Mouse (Mus musculus) embryo, embryonic 11.5 days (tissue): ENCODE measurements around the gene Dnajc30.
"Not testable (repeated sequence)": the region's sequence is repeated elsewhere in the genome, so short reads cannot be mapped to it uniquely, and the experiment has no call there.

ENCODE experiments used
- DNase-seq: peaks from one replicate; pipeline ENCODE4 v3.0.0-alpha.2; 2012; ENCODE audit warnings: low read depth, low spot score

Dnajc30 gene

DNA sequence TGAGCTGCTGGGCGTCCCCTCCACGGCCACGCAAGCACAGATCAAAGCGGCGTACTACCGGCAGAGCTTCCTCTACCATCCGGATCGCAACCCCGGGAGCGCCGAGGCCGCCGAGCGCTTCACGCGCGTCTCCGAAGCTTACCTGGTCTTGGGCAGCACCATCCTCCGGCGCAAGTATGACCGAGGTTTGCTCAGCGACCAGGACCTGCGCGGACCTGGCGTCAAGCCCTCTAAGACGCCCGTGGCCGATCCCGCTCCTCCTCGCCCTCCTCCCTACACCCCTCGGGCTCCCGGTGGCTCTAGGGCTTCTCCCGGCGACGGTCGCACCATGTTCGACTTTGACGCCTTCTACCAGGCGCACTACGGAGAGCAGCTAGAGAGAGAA lies 372 bp downstream of the Dnajc30 start:
- no peak for DNase-seq

DNA sequence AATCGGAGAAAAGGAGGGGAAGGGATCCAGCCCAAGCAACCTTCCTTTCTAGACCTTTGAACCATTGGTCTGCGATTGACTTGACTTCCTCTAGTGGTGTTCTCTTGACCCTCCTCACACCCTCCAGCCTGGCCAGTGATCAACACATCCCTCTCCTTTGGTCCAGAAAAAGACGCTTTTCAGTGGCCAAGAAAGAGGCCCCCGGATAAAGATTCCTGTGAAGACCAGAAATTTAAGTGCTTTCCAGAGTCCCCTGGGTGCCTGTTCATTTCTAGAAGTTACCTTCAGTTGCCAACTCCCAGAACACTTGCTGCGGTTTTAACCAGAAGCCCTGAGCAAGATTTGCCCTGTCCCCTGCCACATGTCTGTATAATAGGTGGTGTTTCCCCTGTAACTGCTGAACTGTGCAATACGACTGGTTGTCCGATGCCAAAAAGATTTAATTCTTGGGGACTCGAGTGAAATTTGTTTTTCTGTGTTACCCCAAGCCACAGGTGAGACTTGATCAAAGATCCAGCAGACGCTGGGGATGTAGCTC lies 976 bp downstream of the Dnajc30 start, which contains the start of gene Bud23:
Gene Bud23 (minus strand): TSS at position 51 of the 538 bp plus-strand sequence.
- not testable (repeated sequence) for DNase-seq

DNA sequence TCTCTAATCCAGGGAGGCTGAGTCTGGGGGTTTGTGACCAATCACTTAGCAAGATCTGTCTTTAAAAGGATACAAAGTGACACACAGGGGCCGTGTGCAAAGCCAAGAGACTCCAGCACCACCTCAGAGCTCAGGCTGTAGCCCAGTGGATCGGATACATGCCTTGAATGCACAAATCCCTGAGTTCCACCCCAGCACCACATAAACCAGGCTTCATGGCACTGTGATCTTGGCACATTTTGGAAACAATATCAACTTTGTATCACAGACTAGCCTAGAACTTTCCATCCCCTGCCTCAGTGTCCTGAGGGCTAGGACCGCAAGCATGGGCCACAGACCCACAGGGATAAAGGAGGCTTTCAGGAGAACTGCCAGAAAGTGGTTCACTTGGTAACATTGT lies 2.0 kb downstream of the Dnajc30 start:
- no peak for DNase-seq

DNA sequence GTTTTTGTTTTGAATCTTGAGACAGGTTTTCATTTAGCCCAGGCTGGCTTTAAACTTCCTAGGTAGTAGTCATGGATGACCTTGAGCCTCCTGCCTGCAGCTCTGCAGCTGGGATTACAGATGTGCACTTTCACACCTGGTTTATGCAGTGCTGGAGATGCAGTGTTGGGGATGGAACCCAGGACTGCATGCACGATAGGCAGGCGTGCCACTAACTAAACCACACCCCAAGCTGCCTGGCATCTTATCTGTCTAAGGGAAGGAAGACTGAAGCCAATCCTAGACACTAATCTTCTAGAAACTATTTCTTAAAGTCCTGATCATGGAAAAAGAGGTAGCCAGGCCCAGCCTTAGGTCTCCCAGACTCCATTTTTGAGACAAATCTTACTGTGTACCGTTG lies 6.4 kb downstream of the Dnajc30 start:
- DNase-seq, result no peak

DNA sequence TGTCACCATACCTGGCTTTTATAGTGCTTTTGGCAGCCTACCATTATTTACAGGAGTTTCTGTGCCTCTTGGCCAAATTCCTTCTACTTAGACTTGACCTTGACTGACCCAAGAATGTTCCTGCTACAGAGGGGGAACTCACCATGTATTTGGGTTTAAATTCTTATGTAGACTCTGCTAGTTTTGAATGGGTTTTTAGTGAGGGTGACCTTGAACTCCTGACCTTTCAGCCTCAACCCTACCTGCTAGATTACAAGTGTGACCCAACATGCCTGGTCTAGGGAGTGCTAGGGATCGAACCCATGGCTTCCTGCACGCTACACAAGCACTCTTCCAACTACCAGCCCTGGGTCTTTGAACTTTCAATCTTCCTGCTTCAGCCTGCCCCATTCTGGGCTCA lies 8.1 kb downstream of the Dnajc30 start:
- DNase-seq, result no peak

DNA sequence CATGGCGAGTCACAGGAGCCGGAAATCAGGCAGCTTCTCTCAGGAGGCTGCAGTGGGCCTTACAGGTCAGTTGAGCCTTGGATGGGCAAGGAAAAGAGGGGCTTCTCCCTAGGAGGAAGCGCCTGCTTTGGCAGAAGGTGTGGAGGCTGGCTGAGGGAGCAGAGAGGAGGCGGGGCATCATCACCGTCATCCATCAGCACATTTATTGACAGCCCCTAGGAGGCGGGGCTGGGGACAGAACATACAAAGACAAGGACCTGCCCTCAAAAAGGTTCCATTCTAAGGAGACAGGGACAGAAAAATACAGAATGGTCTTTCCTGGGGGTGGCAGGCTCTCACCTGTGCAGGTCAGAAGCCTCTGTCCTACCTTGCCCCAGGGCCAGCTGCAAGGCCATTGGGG lies 8.7 kb downstream of the Dnajc30 start:
- no peak for DNase-seq

DNA sequence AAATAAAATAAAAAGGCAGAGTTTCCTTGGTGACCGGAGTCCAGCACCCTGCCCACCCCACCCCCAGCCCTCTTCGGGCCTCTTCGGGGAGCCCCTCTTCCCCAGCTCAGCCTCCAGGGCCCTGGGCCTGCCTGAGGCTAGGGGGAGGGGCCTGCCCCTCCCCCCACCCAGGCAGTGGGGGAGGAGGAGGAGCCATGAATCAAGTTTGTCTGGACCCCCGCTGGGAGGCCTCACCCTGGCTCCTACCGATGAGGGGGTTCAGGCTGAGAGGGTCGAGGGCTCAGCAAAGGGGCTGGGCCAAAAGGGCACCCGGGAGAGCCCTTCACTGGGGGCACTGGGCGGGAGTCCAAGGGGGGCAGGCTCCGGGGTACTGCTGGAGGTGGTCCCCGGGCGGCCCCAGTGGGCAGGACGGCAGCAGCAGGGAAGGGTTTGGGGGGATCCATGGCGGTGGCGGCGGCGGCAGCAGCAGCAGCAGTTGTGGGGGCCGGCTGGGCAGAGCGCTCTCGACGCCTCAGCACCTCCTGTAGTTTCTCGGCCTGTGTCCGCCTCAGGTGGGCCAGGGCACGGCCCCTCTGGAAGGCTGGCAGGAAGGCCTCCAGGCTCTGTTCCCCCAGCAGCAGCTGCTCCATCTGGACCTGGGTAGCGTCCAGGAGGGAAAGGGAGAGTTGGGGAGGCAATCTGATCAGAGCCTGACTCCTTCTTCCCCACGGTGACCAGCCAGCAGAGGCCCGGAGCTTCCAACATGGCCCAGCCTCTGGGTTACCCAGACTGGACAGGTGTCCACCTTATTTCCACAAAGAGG lies 9.5 kb downstream of the Dnajc30 start:
- DNase-seq, result no peak

DNA sequence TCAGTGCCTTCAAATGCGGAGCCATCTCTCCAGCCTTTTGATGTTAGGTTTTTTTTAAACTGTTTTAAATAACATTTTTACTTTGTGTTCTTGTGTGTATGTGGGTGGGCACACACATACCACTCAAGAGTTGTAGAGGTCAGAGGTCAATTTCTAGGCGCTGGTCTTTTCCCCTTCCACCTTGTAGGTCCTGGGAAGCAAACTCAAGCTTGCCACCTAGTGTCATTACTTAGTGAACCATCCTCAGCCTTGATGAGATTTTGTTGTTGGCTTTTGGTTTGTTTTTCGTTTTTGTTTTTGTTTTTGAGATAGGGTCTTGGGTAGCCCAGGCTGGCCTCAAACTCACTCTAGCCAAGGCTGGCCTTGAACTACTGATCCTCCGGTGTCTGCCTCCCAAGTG lies 11.7 kb downstream of the Dnajc30 start:
- no peak for DNase-seq

DNA sequence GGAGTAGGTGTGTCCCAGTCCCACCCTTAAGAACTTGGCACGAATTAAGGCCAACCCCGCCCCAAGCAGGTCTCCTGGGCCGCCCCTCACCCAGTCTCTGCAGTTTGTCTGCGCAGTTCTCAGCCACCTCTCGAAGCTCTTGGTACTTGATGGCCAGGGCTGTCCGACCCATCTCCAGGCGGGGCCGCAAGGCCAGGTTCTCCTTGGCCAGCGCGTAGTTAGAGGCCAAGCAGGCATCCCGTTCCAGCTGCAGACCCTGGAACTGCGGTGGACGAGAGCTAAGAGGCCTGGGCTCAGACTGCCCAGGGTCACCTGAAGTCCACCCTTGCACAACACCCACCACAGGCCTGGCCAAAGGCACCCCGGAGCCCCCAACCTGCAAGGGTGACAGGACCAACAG lies 12.4 kb downstream of the Dnajc30 start:
- DNase-seq, result no peak

DNA sequence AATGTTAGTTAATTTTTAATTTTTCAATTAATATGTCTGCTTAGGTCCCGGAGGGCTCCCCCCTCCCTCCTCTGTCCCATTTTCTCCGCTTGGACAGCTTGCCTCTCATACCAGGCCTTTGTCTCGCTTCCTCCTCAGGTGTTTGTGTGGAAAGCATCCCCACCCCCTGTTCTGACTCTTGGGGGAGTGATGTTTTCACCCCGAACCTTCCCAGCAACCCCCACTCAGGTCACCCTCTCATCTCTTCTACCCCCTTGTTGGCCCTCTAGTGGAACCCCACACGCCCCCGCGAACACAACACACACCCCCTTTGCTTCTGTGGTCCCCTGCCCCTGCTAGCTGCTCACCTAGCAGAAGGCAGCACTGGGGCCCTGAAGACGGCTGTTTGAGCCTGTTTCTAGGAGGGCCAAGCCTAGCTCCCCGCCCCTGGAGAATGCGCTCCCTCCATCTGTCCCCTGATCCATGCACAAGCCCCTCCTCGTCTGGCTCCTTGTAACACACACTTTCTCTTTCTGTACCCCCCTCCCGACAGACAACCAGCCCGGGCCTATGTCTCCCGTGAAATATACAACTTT lies 13.0 kb downstream of the Dnajc30 start:
- DNase-seq, result no peak

DNA sequence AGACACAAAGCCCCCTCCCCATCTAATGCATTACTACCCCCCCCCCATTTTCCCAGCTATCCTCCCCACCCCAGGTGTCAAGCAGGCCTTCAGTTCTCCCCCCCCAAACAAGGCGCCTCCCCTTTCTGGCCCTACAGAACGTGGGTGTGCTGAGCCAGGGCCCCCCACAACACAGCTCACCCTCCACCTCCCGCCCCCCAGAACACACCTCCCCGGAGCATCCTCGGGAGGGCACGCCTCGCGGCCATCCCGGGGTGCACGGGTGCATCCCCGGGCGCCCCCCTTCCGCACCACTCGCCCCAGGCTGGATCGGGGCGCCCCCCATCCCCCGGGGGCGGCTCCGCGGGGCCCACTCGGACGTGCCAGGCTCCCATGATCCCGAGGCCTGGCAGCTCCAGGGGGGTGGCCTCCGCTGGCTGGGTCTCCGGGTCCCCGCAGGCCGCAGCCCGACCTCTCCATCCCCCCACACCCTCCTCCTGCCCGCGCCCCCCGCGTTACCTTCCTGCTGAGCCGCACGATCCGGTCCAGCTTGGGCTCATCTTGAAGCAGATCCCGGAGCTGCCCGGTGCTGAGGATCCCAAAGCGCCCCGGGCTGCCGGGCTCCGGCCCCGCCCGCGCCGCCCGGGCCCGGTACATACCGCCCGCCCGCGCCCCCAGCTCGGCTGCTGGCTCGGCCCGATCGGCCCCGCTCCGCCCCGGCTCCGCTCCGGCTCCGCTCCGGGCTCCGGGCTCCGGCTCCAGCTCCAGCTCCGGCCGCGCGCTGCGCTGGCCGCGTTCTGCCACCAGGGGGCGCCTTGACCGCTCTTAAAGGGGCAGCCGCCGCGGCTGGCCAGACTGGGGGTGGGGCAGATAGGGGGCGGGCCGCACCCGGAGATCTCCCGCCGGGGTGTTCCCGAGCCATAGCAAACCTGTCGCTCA lies 13.8 kb downstream of the Dnajc30 start, which contains the start of gene Vps37d:
Gene Vps37d (minus strand): TSS at position 703 of the 918 bp plus-strand sequence.
- DNase-seq, result peak; percentile 89

DNA sequence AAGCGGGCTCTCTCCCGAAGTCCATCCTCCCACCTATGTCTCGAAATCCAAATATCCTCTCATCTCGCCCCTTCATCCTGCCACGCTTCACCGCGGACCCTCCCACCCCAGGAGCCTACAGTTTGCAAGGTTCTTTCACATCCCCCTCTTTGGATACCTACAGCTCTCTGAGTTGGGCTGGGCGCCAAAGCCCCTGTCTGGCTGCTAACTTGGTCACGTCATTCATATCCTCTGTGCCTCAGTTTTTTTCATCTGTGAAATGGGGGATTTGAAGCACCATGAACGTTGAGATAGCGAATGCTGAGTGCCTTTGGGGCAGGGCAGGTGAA lies 14.4 kb downstream of the Dnajc30 start:
- no peak for DNase-seq

DNA sequence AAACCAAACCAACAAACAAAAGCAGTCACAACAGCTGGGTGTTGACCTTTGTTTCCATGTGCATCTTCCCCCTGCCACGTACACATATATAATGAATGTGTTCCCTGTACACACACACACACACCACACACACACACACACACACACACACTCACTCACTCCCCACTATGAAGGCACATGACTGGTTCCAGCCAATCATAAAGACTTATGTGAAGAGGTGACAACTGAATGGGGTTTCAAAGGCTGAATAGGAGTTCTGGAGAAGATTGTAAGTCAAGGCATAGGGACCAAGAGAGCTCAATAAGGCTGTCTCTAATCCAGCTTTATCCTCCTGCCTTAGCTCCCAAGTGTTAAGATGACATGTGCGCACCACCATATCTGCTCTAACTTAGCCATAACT lies 15.6 kb downstream of the Dnajc30 start:
- no peak for DNase-seq

DNA sequence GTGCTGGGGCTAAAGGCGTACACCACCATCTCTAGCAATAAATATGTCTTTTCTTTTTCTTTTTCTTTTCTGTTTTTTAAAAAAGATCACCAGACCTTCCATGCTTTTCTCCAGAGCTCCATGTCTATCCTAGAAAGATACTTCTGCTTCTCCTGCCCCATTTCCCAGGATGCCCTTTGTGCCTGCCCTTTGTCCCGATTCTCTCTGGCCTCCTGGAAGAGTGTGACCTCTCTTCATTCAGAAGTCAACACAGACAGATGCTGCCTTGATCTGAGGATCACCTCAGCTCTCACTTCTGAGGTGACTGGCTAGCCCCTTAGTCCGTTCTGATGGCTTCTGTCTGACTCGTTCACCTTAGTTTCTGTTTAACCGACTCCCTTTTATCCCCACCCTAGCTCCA lies 16.5 kb downstream of the Dnajc30 start:
- no peak for DNase-seq

DNA sequence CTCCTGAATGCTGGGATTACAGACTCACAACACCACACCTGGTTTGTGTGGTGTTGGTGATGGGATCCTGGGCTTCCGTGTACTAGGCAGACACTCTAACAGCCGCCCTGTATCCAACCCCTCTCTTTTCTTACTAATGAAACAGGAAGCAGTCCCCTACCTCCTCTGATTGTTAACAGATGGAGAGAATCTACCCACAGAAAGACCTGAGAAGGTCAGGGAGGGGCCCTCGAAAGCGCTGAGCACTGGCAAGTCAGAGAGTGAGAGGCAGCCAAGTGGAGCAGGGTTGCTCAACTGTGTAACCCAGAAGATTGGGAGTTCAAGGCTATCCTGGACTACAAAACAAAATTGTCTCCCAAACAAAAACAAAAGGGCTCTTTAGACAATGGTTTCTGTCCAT lies 22.9 kb downstream of the Dnajc30 start:
- no peak for DNase-seq

DNA sequence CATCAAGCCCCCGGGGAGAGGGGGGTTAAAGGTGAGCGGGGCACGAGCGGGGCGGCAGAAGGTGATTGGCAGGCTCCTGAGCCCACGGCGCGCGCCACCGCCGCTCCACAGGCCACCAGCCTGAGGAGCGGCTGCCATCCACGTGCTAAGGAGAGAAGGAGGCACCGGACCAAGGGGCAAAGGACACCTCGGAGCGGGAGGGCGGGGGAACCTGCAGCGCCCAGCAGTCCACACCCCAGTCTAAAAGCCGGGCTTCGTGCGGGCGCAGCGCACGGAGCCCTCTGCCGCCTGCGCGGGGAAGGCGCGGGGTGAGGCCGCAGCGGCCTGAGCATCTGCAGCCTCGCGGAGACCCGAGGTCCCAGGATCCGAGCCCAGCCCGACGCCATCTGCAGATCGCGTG lies 25.7 kb downstream of the Dnajc30 start, which contains the start of gene Mlxipl:
Gene Mlxipl (plus strand): TSS at position 238 of the 400 bp plus-strand sequence.
- no peak for DNase-seq

DNA sequence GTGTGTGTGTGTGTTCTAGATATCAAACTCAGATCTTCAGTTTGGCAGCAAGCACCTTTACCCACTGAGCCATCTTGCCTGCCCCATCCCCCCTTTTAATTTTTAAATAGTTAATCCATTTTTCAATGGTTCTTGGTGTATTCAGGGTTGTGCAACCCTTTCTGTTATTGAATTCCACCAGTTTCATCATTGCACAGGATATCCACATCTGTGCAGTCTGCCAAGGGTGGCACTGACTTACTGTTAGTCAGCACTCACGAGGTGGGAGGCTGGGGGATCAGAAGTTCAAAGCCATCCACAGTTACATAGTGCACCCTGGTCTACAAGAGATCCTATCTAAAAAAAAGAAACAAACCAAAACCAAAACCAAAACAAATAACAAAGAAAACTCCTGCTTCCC lies 37.0 kb downstream of the Dnajc30 start:
- DNase-seq, result no peak

DNA sequence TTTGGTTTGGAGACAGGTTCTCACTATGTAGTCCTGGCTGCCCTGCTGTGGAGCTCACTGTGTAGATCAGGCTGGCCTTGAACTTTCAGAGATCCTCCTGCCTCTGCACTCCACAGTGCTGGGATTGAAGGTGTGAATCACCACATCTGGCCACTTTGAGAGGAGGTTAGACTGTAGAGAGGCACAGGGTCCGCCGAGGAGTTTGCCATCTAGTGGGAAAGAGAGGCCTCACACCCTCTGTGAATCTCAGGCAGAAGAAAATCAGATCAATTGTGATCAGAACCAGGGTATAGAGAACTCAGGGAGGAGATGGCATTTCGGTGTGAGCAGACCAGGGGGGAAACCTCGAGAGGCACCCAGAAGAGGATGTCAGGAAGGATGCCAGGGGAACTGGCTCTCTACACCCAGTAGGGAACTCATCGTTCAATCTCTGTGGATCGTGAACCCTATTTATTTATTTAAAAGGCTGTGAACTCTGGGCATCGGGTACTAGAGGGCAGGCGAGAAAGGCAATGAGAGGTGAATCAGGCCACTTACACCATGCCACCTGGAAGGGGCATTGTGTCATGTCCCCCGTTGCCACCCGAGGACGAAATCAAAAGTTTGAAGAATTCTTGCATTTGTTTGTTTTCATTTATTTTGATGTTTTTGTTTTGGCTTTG lies 40.1 kb downstream of the Dnajc30 start:
- DNase-seq, result no peak

DNA sequence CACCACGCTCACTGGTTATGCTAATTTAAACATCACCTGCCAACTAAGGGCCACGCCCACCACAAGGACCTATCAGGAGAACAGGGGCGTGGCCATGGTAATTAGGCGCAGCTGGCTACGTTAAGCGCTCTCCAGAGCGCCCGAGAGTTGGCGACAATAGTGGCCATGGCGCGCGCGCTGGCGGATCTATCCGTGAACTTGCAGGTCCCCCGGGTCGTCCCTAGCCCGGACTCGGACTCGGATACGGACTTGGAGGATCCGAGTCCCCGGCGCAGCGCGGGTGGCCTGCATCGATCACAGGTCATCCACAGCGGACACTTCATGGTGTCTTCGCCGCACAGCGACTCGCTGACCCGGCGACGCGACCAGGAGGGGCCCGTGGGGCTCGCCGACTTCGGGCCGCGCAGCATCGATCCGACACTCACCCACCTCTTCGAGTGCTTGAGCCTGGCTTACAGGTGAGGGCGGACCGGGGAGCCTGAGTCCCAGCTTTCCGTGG lies 42.8 kb downstream of the Dnajc30 start:
- DNase-seq, result peak; percentile 76

DNA sequence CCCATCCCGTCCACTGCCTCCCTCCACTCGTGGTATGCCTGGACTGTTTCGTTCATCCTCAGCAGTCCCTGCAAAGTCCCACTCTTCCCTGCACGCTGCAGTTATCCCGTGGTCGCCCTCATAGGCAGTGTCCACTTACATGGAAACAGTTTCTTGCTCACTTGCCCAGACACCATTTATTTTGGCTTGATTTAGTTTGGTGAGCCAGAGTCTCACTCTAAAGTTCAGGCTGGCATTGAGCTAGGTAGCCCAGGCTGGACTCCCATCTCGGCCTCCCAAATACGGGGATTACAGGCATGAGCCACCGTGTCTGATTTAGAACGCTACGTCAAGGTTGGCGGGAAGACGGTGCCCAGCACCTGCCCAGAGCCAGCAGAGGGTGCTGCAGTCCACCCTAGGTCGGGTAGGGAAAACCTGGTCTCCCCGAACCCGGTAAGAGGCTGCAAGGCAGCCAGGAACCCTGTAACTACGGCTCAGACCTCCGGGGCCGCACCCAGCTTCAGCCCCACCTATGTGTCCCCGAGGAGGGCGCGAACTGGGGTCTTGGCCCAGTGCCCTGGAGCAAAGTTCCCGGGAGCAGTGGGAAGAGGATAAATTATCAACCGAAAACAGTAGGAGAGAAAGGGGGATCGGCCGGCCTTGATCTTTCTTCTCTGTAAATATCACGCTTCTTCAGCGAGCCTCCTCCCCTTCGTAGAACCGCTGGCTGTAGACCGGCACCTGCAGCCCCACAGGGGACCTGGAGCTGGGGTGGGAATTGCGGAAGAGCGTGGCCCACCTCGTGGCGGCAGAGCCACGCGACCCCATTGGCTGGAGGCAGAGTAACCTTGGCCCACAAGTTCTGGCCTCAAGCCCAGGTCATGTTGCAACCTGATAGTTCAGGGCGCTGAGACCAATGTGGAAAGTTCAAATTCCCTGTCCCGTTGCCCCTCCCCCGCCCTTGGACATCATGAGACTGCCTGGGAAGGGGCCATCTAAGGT lies 43.8 kb downstream of the Dnajc30 start:
- DNase-seq, result peak; percentile 45
